Mouse (Mus musculus) CH12.LX (cell line): ENCODE results near the gene Rundc3a. TPM values are rescaled to one million over a fixed set of nuclear protein-coding genes. Genes with fewer than 3 reads are reported as not detected.
A peak's percentile ranks its signal among the peaks of the same experiment; 100 is the strongest.
"Not testable (repeated sequence)": the region's sequence is repeated elsewhere in the genome, so short reads cannot be mapped to it uniquely, and the experiment has no call there.

Source experiments
- DNase-seq: peaks from one replicate; pipeline ENCODE4 v3.0.0-alpha.2; 2013; ENCODE audit errors: extremely low read depth
- H3K27ac ChIP-seq: 2 replicates; pipeline ENCODE4 v1.5.1; 2012; ENCODE audit warnings: low read depth, mild to moderate bottlenecking, control low read depth, moderate library complexity; ENCODE audit not compliant: insufficient read depth
- H3K27me3 ChIP-seq: replicated peaks from 2 replicates; pipeline ENCODE3; 2012; ENCODE audit warnings: inconsistent platforms
- H3K36me3 ChIP-seq, 2 experiments: replicated peaks in 1 of 2; 2 replicates each; pipeline versions ENCODE3 to v1.6.1; 2012; ENCODE audit warnings: inconsistent platforms in 1 of 2, low read length in 1 of 2, mild to moderate bottlenecking in 1 of 2, mixed read lengths in 1 of 2, moderate library complexity in 1 of 2; ENCODE audit not compliant: control insufficient read depth in 1 of 2, insufficient read depth in 1 of 2
- H3K4me1 ChIP-seq, 2 experiments: 2 replicates each; pipeline ENCODE4 v1.6.1; 2012; ENCODE audit warnings: inconsistent platforms in 1 of 2, moderate library complexity in 1 of 2; ENCODE audit not compliant: insufficient read depth in 2 of 2, control insufficient read depth in 1 of 2
- H3K4me2 ChIP-seq: 2 replicates; pipeline ENCODE4 v1.6.1; 2012; ENCODE audit warnings: low read depth, mild to moderate bottlenecking, control low read depth; ENCODE audit not compliant: poor library complexity, insufficient read depth, severe bottlenecking
- H3K4me3 ChIP-seq, 3 experiments: fragments of 150-350 bp in 1 of 3; sonication (generic) in 1 of 3; replicated peaks in 1 of 3; 2 replicates each; pipeline versions ENCODE3 to v1.5.1; 2011 to 2012; ENCODE audit warnings: low read depth in 2 of 3, low read length in 2 of 3, mild to moderate bottlenecking in 2 of 3, moderate library complexity in 2 of 3, control low read depth in 1 of 3, improper control_type of control experiment in 1 of 3, inconsistent platforms in 1 of 3, mixed read lengths in 1 of 3; ENCODE audit not compliant: poor library complexity in 1 of 3
- H3K79me2 ChIP-seq: replicated peaks from 2 replicates; pipeline ENCODE4 v1.6.1; 2012; ENCODE audit warnings: mild to moderate bottlenecking, moderate library complexity; ENCODE audit not compliant: control insufficient read depth, poor library complexity, insufficient read depth, severe bottlenecking; ENCODE audit errors: extremely low read depth
- H3K9ac ChIP-seq: 2 replicates; pipeline ENCODE4 v1.6.1; 2012; ENCODE audit warnings: low read depth, mild to moderate bottlenecking, control low read depth, moderate library complexity; ENCODE audit not compliant: insufficient read depth
- H3K9me3 ChIP-seq: replicated peaks from 2 replicates; pipeline ENCODE3; 2012; ENCODE audit warnings: low read length, inconsistent platforms, mixed read lengths
- BHLHE40 ChIP-seq: IDR thresholded peaks from 2 replicates; pipeline ENCODE4 v1.6.1; 2011; ENCODE audit warnings: mild to moderate bottlenecking, low read depth, low read length, improper control_type of control experiment
- CHD2 ChIP-seq: IDR thresholded peaks from 2 replicates; pipeline ENCODE4 v1.6.1; 2011; ENCODE audit warnings: low read length, improper control_type of control experiment
- HCFC1 ChIP-seq: IDR thresholded peaks from 2 replicates; pipeline ENCODE4 v1.6.1; 2012; ENCODE audit warnings: low read depth, mild to moderate bottlenecking, inconsistent platforms, low read length, improper control_type of control experiment
- JUND ChIP-seq: conservative IDR thresholded peaks from 2 replicates; pipeline ENCODE4 v1.6.1; 2011; ENCODE audit warnings: low read depth, low read length, improper control_type of control experiment
- MAX ChIP-seq: IDR thresholded peaks from 2 replicates; pipeline ENCODE4 v1.6.1; 2011; ENCODE audit warnings: low read length, improper control_type of control experiment
- MYC ChIP-seq: IDR thresholded peaks from 2 replicates; pipeline ENCODE4 v1.6.1; 2011; ENCODE audit warnings: low read depth, mild to moderate bottlenecking, improper control_type of control experiment, low read length
- POLR2A ChIP-seq: IDR thresholded peaks from 2 replicates; pipeline ENCODE4 v1.6.1; 2011; ENCODE audit warnings: low read depth, mild to moderate bottlenecking, improper control_type of control experiment, low read length
- RAD21 ChIP-seq: IDR thresholded peaks from 2 replicates; pipeline ENCODE4 v1.6.1; 2011; ENCODE audit warnings: low read depth, mild to moderate bottlenecking, low read length, improper control_type of control experiment, moderate library complexity
- UBTF ChIP-seq: IDR thresholded peaks from 2 replicates; pipeline ENCODE4 v1.6.1; 2012; ENCODE audit warnings: low read depth, mild to moderate bottlenecking, inconsistent platforms, low read length, improper control_type of control experiment, moderate library complexity
- USF1 ChIP-seq: IDR thresholded peaks from 2 replicates; pipeline ENCODE4 v1.6.1; 2014; ENCODE audit warnings: low read depth, mild to moderate bottlenecking, inconsistent platforms, low read length, improper control_type of control experiment
- ZNF384 ChIP-seq: IDR thresholded peaks from 2 replicates; pipeline ENCODE4 v1.6.1; 2012; ENCODE audit warnings: low read depth, low read length, improper control_type of control experiment, inconsistent platforms
- dilution Hi-C: fragments of 300-500 bp; cut with MboI; formaldehyde crosslinking; loops from 2 replicates; pipeline ENCODE4 v1.14.3; 2020; ENCODE audit warnings: low sequenced_read_pairs; ENCODE audit not compliant: extremely low pct_unique_long_range_greater_than_20kb, extremely low pct_ligation_motif_present
- in situ Hi-C: fragments of 300-500 bp; cut with MboI; formaldehyde crosslinking; loops from 3 replicates; pipeline ENCODE4 v1.14.3; 2019; ENCODE audit warnings: low sequenced_read_pairs, low pct_ligation_motif_present, low pct_unique_long_range_greater_than_20kb, mixed read lengths
- polyA plus RNA-seq: library from polyadenylated mRNA; unstranded; fragments of >175 nt; gene quantifications from 2 replicates; pipeline ENCODE4 v1.2.1, GENCODE M21; 2012; ENCODE audit warnings: low read depth; ENCODE audit not compliant: insufficient read length
- total RNA-seq, 2 experiments: library from RNA; depleted of rRNA; stranded (reverse); fragments of 300-350 nt in 1 of 2; fragments of >200 nt in 1 of 2; gene quantifications; 2 replicates each; pipeline ENCODE4 v1.2.3; 2012 to 2014

Rundc3a gene
- total and polyA plus RNA-seq, 3 experiments = 1.4 to 16.3 (median 3.3) TPM

GRCm38 (mm10) chr11:102409795-102410330 is 16.7 kb downstream of the Rundc3a start:
- Histone ChIP-seq H3K79me2 (peaks cover 12% of the 10 kb centered on the region), H3K36me3 (peaks cover 9 to 12% of the 10 kb centered on the region in 2 experiments), H3K9me3 (no peaks in the 10 kb centered on the region), H3K4me3 (no peak overlapping the region), H3K9ac (no peak overlapping the region), H3K27ac (no peak overlapping the region), H3K4me1 (peaks cover 10 to 35% of the 10 kb centered on the region in 2 experiments), H3K4me2 (no peak overlapping the region)
- in situ Hi-C loops = loop anchor here (5.0 kb wide), 2 partner anchors 88 to 118 kb away; no protein-coding TSS in a partner anchor
- dilution Hi-C loops = loop anchor here (25.0 kb wide), 1 partner anchor 98 kb away; the partner anchor contains the start of gene Ubtf
- no peak for TF ChIP-seq RAD21
- no peak for TF ChIP-seq USF1
- no peak for TF ChIP-seq MAX
- TF ChIP-seq, all 38 proteins: peak for 0
- DNase-seq = no peak
- no peaks in the 10 kb centered on the region for H3K27me3 ChIP-seq

GRCm38 (mm10) chr11:102410345-102410744 is 17.1 kb downstream of the Rundc3a start:
- peaks cover 12% of the 10 kb centered on the region for H3K79me2 ChIP-seq
- not testable (repeated sequence) for DNase-seq, H3K27ac ChIP-seq, H3K9ac ChIP-seq, H3K4me3 ChIP-seq, H3K4me2 ChIP-seq, H3K9me3 ChIP-seq, H3K27me3 ChIP-seq, H3K36me3 ChIP-seq
- in situ Hi-C loops (loop anchor here (5.0 kb wide), 1 partner anchor 118 kb away; no protein-coding TSS in a partner anchor), dilution Hi-C loops (loop anchor here (25.0 kb wide), 1 partner anchor 98 kb away; the partner anchor contains the start of gene Ubtf)
- TF ChIP-seq ZNF384 = peak; percentile 71
- H3K4me1 ChIP-seq = peaks cover 13 to 31% of the 10 kb centered on the region in 2 experiments

- no peak overlapping the region for H3K9ac ChIP-seq
- H3K27ac ChIP-seq = no peak overlapping the region
- no peak overlapping the region for H3K4me2 ChIP-seq
Observed at GRCm38 (mm10) chr11:102411061-102411460, 17.9 kb downstream of the Rundc3a start.

More at GRCm38 (mm10) chr11:102411061-102411460, 17.9 kb downstream of the Rundc3a start:
- Histone ChIP-seq H3K27me3 (no peaks in the 10 kb centered on the region), H3K36me3 (peaks cover 0 to 1% of the 10 kb centered on the region in 2 experiments), H3K4me1 (peaks cover 9 to 24% of the 10 kb centered on the region in 2 experiments), H3K4me3 (no peak overlapping the region), H3K79me2 (peaks cover 7% of the 10 kb centered on the region), H3K9me3 (no peaks in the 10 kb centered on the region)
- in situ Hi-C loops (loop anchor here (5.0 kb wide), 1 partner anchor 119 kb away; no protein-coding TSS in a partner anchor), dilution Hi-C loops (loop anchor here (25.0 kb wide), 1 partner anchor 99 kb away; the partner anchor contains the start of gene Ubtf)
- no peak for DNase-seq
- no peak for TF ChIP-seq BHLHE40
- TF ChIP-seq JUND = no peak
- no peak for TF ChIP-seq HCFC1
- no peak for TF ChIP-seq UBTF
- TF ChIP-seq MYC = no peak
- TF ChIP-seq POLR2A = no peak
- TF ChIP-seq CHD2 = no peak
